Mouse (Mus musculus) lung, adult 2 months (tissue): ENCODE results near the gene Rpl7a. TPM values are rescaled to one million over a fixed set of nuclear protein-coding genes. Genes with fewer than 3 reads are reported as not detected.

Source experiments
- DNase-seq: peaks from one replicate; pipeline ENCODE4 v3.0.0; 2022
- H3K4me1 ChIP-seq: fragments of 200-500 bp; 2 replicates; pipeline ENCODE4 v1.6.1; 2011; ENCODE audit warnings: low read length; ENCODE audit not compliant: control insufficient read depth, insufficient read depth
- H3K4me3 ChIP-seq: fragments of 200-500 bp; replicated peaks from 2 replicates; pipeline ENCODE3; 2011; ENCODE audit warnings: low read depth, mild to moderate bottlenecking, control low read depth, low read length; ENCODE audit errors: extremely low read depth
- CTCF ChIP-seq: fragments of 200-500 bp; IDR thresholded peaks from 2 replicates; pipeline ENCODE4 v1.5.1; 2011; ENCODE audit warnings: mild to moderate bottlenecking, low read length, control low read depth; ENCODE audit not compliant: insufficient read depth
- POLR2A ChIP-seq: fragments of 200-500 bp; IDR thresholded peaks from 2 replicates; pipeline ENCODE4 v1.6.1; 2011; ENCODE audit warnings: low read depth, mild to moderate bottlenecking, control low read depth, low read length, borderline replicate concordance; ENCODE audit errors: extremely low read depth
- WGBS: fragments of 180-500 bp; shearing (Covaris S2); methylation state at CpG from one replicate; pipeline ENCODE4 v1.1.7; 2018; 5-methylcytosine and 5-hydroxymethylcytosine counted together
- polyA plus RNA-seq: library from polyadenylated mRNA; depleted of rRNA; stranded (reverse); fragments of >200 nt; gene quantifications from 2 replicates; pipeline ENCODE4 v1.2.3, GENCODE M21; 2012

The Rpl7a gene
- polyA plus RNA-seq, 1 experiment, result 458 TPM

GRCm38 (mm10) chr2:26913416-26914147 lies 3.0 kb downstream of the Rpl7a start:
- H3K4me1 ChIP-seq, result peaks cover 16% of the 10 kb centered on the region
- no peak overlapping the region for H3K4me3 ChIP-seq
- 75% methylated on average over 17 of the region's 17 CpGs for WGBS
- DNase-seq, result no peak
- TF ChIP-seq POLR2A (no peak), CTCF (no peak)

DNA sequence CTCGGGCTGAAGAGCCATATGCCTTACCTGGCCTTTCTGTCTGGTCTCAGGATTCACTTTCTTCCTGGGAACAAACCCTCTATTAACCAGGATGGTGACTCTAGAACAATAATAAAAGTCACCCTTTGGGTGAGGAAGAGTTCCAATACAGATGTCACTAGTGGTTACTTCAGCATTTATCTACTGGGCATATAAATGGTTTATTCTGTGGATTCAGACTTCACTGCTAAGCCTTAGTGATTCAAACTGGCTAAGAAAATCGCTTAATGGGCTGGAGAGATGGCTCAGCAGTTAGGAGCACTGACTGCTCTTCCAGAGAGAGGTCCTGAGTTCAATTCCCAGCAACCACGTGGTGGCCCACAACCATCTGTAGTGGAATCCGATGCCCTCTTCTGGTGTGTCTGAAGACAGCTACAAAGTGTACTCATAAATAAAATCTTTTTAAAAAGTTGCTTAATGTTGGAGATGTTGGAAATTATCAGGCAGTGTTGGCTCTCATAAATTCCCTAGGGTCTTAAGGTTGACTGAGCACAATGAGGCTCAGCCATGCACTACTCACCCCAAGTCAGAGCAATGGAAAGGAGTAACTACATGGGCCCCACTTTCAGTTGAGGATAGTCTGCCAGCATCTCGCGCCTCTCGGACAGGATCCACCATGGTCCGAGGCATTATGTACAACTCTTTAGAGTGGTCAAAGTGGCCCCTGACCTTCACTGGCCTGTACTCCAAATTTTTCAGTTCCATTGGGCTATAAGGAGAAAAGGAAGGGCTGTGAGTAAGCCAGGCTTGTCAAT lies 3.8 kb downstream of the Rpl7a start:
- peaks cover 13% of the 10 kb centered on the region for H3K4me1 ChIP-seq
- no peak overlapping the region for H3K4me3 ChIP-seq
- no peak for DNase-seq
- TF ChIP-seq POLR2A, result no peak
- no peak for TF ChIP-seq CTCF
- 61% methylated on average over 8 of the region's 8 CpGs for whole genome bisulfite sequencing

- Histone ChIP-seq H3K4me1 (peaks cover 13% of the 10 kb centered on the region), H3K4me3 (peak within 1 kb of the TSS; percentile 89)
- under 1% methylated on average over 47 of the region's 47 CpGs for WGBS
- DNase-seq, result peak; percentile 77
- TF ChIP-seq POLR2A (peak; percentile 88; the same call in 1 of the 2 replicates), CTCF (no peak)
Measured at GRCm38 (mm10) chr2:26915927-26916728, 5.6 kb downstream of the Rpl7a start, which contains the start of the genes Surf2 and Surf1. Gene Surf2, plus strand, starts transcription at chr2:26916367. Gene Surf1, minus strand, starts transcription at chr2:26916530.

DNA sequence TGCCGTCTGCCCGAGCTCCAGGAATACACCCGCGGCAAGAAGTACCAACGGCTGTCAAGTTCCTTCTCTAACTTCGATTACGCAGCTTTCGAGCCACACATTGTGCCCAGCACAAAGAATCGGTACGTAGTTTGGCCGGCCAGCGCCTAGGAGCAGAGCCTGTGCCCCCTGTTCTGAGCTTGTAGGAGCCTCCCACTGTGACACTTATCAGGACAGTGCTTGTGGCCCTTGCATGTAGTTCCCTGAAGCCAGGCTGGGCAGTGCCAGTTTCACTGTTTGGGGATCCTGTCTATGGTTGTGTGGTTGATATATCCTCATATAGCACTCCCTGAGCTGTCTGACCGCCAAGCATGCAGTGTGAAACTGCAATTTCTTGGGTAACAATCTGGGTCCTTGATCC lies 6.2 kb downstream of the Rpl7a start:
- H3K4me3 ChIP-seq, result peak overlapping the region; percentile 89
- 1% methylated on average over 13 of the region's 13 CpGs for WGBS
- TF ChIP-seq POLR2A, result no peak
- TF ChIP-seq CTCF, result no peak
- peaks cover 8% of the 10 kb centered on the region for H3K4me1 ChIP-seq
- no peak for DNase-seq

GRCm38 (mm10) chr2:26919684-26920083 lies 9.1 kb downstream of the Rpl7a start:
- no peak for DNase-seq
- H3K4me1 ChIP-seq, result peaks cover 7% of the 10 kb centered on the region; the same call in 1 of the 2 replicates
- H3K4me3 ChIP-seq, result no peak overlapping the region
- no peak for TF ChIP-seq POLR2A
- no peak for TF ChIP-seq CTCF
- 81% methylated on average over 3 of the region's 3 CpGs for WGBS

DNA sequence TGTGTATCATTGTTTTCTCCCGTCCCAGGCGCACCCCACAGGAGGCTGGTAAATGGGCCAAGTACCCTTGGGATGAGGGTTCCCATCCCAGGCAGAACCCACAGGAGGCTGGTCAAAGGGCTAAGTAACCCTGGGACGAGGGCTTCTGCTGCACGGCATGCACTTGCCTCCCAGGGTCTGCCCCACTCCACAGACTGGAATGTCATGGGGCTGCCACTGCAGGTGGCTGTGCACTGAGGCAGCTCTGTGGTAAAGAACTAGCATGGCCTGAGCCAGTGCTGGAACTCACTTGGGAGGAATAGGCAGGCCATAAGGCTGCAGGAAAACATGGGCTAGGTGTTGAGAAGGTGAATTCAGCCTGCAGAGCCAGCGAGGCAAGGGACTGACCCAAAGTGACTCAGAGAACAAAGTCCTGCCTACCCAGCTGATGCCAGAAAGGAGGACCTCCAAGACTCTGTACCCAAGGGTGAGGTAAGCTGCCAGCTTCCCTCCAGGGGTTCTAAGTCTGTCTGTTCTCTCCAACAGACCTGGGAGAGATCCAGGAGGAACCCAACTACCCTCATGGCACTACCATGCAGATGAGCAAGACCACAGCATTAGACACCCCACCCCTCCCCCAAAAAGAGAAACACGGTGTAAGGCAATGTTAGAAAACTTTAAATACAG lies 9.8 kb downstream of the Rpl7a start:
- Histone ChIP-seq H3K4me3 (no peak overlapping the region), H3K4me1 (peaks cover 7% of the 10 kb centered on the region; the same call in 1 of the 2 replicates)
- whole genome bisulfite sequencing, result 87% methylated on average over 6 of the region's 6 CpGs
- DNase-seq, result no peak
- TF ChIP-seq CTCF, result no peak

DNA sequence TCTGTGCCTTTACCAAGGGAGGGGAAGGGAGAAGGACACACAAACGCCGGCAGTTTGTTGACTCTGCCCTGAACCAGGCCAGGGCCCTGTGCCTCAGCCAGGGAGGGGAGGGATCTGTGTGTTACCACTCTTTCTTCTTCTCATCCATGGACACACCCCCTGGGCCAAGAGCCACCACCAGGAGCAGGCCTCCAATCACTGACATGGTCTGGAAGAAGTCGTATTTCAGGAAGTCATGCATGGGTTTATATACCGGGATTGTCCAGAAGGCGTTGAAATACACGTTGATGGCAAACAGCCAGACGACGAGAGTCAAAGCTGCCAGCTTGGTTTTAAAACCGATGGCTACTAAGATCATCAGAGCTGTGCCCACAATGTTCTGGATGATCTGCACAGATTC lies 11.2 kb downstream of the Rpl7a start:
- DNase-seq, result no peak
- Histone ChIP-seq H3K4me3 (no peak overlapping the region), H3K4me1 (peaks cover 6% of the 10 kb centered on the region; the same call in 1 of the 2 replicates)
- TF ChIP-seq POLR2A (no peak), CTCF (no peak)
- 47% methylated on average over 9 of the region's 9 CpGs for WGBS

- H3K4me3 ChIP-seq, result no peak overlapping the region
- TF ChIP-seq POLR2A (no peak), CTCF (no peak)
- peaks cover 10% of the 10 kb centered on the region for H3K4me1 ChIP-seq
- DNase-seq, result no peak
- 82% methylated on average over 6 of the region's 6 CpGs for WGBS
Measured at GRCm38 (mm10) chr2:26927745-26928476, 17.3 kb downstream of the Rpl7a start.
